Mouse (Mus musculus): ENCODE data around the gene Nfib.
A peak's percentile ranks its signal among the peaks of the same experiment; 100 is the strongest.

- TF ChIP-seq EP300 (IDR thresholded peaks at IDR 0.05; ENCODE audit: insufficient read depth, low read depth, low read length) (no peak), CTCF (IDR thresholded peaks at IDR 0.05) (peak; percentile 30), POLR2A (IDR thresholded peaks at IDR 0.05; ENCODE audit: insufficient read depth, low read depth, low read length) (no peak)
Measured at GRCm38 (mm10) chr4:82715833-82716232, 10.3 kb upstream of the Nfib start.

Measured in heart, adult 2 months (tissue).